Mouse (Mus musculus): Measurements from ENCODE around the gene Gm10226.
A peak's percentile ranks its signal among the peaks of the same experiment; 100 is the strongest.
"Not testable (repeated sequence)": the region's sequence is repeated elsewhere in the genome, so short reads cannot be mapped to it uniquely, and the experiment has no call there.

Gm10226 gene

DNA sequence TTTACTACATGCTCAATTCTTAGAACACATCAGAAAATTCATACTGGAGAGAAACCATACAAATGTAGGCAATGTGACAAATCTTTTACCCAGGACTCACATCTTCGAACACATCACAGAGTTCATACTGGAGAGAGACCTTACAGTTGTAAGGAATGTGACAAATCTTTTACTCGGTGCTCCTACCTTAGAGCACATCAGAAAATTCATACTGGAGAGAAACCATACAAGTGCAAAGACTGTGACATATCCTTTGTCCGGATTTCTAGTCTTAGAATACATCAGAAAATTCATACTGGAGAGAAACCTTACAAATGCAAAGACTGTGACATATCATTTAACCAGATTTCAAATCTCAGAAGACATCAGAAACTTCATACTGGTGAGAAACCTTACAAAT is at the start of gene Gm10226:
Gene Gm10226, plus strand, starts transcription at position 301 of the 400 bp plus-strand sequence.
- DNase-seq, result no peak

DNA sequence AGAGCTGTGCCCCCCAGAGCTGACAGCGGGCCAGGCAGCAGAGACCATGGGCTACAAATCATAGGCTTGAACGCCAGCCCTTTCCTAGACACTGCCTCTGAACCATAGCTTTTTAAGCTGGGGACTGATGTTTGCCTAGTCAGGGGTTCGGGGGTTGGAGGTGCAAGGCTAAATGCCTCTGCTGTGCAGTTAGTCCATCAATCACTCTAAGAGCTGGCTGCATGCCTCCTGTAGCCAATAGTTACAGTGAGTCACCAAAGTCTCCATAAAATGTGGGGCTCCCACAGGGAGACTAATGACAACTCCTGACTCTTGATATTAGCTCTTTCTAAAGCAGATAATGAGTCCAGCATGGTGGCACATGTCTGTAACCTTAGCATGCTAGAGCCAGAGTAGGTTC is 42.9 kb upstream of the Gm10226 start:
- no peak for DNase-seq

DNA sequence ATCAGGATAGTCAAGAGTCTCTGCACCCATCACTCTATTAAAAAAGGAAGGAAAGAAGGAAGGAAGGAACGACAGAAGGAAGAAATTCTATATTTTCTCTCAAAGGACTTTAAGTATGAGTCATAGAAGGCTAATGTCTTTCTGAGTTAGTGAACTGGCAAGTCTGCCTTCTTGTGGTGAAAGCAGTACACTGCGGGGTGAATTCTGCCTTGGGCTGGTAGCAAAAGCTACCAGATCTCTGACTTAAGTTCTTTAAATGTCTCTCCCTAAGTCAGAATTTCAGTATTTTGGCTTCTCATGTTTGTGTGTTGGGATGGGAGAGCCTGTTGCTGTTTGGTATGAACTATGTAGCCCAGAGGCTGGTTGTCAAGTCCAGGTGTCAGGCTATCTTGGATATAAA is 41.7 kb upstream of the Gm10226 start:
- DNase-seq, result peak; percentile 14

DNA sequence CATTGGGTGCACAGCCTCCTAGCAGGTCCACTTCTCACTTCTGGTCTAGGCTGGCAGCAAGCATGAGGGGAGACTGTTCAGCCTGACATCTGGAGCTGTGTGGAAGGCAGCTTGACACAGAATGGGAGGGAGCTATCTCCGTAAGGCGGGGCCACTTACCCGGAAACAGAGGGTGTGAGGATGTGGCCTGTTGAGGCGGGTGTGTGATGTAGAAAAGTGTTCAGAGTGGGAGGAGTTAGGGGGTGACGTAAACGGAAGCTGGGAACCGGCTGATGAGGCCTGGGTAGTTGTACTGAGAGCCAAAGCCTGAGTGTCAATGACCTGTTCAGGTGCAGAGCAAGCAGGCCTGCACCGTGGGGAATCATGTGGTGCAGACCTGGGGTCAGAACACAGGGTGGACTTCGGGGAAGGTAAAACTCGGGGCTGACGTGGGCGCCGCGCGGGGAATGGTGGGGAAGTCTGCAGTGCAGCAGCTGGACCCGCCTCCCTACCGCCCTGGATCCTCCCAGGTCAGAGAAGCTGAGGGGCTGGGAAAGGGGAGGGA is 41.2 kb upstream of the Gm10226 start, which contains the start of gene Zfp983:
Gene Zfp983, plus strand, starts transcription at position 261 of the 544 bp plus-strand sequence.
- peak; percentile 75 for DNase-seq

- DNase-seq, result not testable (repeated sequence)
These were observed 12.8 kb upstream of the Gm10226 start for GRCm38 (mm10) chr17:21678826-21679225.

- peak; percentile 85 for DNase-seq
These were observed 12.2 kb upstream of the Gm10226 start for GRCm38 (mm10) chr17:21679273-21680018.

DNA sequence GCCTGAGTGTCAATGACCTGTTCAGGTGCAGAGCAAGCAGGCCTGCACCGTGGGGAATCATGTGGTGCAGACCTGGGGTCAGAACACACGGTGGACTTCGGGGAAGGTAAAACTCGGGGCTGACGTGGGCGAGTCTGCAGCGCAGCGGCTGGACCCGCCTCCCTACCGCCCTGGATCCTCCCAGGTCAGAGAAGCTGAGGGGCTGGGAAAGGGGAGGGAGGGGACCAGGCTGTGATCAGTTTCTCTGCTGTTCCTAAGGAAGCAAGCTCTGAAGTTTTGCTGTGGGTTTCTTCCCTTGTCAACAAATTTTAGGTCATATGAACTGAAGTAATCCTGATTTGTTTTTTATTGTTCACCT is 11.7 kb upstream of the Gm10226 start:
- DNase-seq, result not testable (repeated sequence)

GRCm38 (mm10) chr17:21693342-21693741 is 1.7 kb downstream of the Gm10226 start:
- DNase-seq, result no peak

- no peak for DNase-seq
These were observed 4.4 kb downstream of the Gm10226 start for GRCm38 (mm10) chr17:21696073-21696472.

DNA sequence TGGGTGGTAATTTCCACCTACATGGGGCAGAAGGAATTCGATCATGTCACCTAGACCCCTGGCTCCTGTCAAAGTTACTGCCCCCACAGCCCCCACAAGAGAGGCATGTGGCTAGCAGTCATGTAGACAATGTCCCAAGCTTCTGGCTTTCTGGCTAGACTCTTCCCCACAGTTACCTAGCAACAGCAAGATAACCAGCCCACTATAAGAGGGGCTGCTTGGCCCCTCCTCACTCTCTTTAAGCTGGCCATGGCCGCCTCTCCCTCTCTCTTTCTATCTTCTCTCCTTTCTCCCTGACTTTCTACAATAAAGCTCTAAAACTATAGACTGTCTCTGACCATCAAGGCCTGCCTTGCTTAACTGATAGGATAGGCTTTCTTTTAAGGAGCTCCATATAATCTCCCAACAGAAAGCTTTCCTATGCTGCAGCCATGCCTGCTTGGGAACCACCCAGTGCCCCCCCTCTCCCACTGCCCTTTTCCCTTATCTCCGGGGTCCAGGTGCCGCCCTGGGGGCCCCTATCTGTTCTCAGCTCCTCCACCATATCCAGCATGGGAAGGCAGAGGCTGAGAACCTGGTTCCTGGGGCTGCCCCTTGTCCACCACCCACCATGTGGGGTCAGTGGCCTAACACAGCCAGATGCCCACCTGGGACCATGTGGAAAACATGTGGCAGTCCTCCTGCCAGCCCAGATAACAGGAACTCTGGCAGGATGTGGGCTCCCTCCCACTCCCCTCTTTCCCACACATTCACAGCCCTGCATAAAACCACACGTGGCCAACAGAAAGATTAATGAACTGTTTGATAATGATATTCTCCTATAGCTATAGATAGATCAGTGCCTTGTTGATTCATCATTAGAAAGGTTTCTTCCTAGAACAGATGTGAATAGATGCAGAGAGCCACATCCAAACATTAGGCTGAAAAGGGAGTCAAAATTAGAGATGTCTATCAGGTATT is 10.9 kb downstream of the Gm10226 start:
- DNase-seq, result no peak

- DNase-seq, result no peak
These were observed 11.8 kb downstream of the Gm10226 start for GRCm38 (mm10) chr17:21703414-21703813.

DNA sequence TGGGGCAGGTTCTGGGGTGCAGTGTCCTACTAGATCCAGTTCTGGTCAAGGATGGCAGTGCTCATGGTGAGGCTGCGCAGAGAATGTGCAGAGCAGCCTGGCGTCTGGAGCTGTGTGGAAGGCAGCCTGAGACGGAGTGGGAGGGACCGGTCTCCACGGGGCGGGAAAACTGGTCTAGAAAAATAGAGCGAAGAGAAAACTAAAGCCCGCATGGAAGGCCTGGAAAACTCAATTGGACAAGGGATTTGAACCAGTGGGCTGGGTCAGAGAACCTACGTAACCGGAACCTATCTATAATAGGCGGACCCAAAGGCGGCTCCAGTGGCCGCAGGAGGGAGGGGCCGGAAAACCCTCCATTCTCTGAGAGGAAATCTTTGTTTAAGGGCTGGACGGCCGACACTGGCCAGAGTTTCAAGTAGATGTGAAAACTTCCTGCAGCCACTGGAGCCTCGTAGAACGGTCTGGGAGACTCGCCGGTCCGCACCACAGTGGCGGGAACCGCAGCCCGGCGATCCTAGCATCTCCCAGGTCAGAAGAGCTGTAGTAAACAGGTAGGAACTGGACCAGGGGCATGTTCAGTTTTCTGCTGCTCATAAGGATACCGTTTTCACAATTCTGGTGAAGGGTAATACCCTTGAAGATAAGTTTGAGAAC is 15.8 kb downstream of the Gm10226 start, which contains the start of gene Zfp760:
Gene Zfp760, plus strand, starts transcription at position 399 of the 654 bp plus-strand sequence.
- DNase-seq, result peak; percentile 89

GRCm38 (mm10) chr17:21708401-21708800 is 16.7 kb downstream of the Gm10226 start:
- no peak for DNase-seq

GRCm38 (mm10) chr17:21730495-21730894 is 38.8 kb downstream of the Gm10226 start, which contains the start of gene Zfp229:
Zfp229 (plus strand) TSS chr17:21730795.
- not testable (repeated sequence) for DNase-seq

DNA sequence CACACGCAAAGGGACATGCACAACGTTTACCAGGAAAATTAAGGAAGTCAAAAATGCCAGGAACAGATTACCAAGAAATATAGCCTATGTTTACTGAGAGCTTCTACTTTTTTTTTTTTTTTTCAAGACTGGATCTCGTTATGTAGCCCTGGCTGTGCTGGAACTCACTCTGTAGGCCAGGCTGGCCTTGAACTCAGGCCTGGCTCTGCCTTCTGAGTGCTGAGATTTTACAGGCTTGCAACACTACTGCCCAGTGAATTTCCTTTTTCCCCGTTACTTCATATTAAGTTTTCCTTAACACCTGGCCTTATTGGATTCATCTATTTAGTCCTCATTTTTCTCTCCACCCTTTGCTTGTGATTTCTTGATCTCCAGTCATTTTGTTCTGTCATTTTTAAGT is 41.4 kb downstream of the Gm10226 start:
- no peak for DNase-seq

DNA sequence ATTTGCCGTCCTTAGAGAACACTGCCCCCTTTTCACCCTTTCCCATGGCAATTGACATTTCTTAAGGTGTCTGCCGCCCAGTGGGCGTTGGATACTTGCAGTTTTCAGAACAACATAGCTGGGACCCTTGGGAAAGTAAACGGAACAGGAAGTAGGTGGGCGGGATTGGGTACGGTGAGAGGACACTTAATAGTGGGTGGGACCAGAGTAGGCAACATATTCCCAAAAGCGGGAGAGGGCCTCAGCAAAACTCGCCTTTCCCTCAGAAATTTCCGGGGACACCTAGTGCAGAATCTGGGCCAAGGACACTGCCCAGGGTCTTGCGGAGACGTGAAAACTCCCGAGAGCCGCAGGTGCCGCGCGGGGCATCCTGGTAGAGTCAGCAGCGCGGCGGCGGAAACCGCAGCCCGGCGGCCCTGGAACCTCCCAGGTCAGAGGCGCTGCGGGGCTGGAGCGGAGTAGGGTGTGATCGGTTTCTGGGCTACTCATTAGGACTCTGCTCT is 41.9 kb downstream of the Gm10226 start:
- DNase-seq, result peak; percentile 77
